Comparison of ENCODE assay signal across 26 mouse cellular contexts in the genomic region with DNA sequence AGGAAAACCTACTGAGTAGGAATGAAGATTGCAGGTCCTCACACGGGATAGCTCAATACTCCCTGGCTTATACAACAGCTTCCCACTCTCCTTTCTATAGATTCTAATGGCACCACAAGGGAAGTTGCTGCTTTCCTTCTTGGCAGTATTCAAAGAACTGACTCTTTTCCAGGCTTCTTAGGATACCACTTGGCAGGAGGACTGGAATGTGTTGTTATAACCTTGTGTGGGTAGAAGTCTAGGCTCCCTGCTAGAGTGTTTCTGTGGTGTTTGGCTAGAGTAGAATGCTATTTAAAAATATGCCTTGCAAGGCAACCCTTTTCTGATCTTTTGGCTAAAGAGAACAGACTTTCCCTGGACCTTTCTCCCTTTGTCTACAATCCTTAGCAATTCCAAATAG. TPM values are rescaled to one million over a fixed set of nuclear protein-coding genes. Genes with fewer than 3 reads are reported as not detected.
A peak's percentile ranks its signal among the peaks of the same experiment; 100 is the strongest.
DNase-seq lines count a peak whose midpoint lies in the region; ATAC-seq and TF ChIP-seq lines count a peak whose summit lies in the region.
"Had no signal": no experiment of that assay in that cellular context is flagged by ENCODE, and none has a peak within 500 bp of the region (broad histone marks: within the 10 kb centered on the region; RNA-seq: fewer than 3 reads in every experiment).

No protein-coding gene starts in this region.

- H3K9ac ChIP-seq in embryonic facial prominence, embryonic 14.5 days (ENCODE audit: low read depth, low read length), result no peak overlapping the region
- H3K9ac ChIP-seq in hindbrain, postnatal 0 days (replicated peaks; ENCODE audit: low read length), result no peak overlapping the region
- H3K9ac ChIP-seq in hindbrain, embryonic 11.5 days (ENCODE audit: low read depth, low read length), result no peak overlapping the region
- H3K9ac ChIP-seq in lung, embryonic 16.5 days (ENCODE audit: low read length), result no peak overlapping the region
- H3K9ac ChIP-seq in lung, postnatal 0 days (replicated peaks; ENCODE audit: low read depth), result no peak overlapping the region
- H3K9ac ChIP-seq: heart, embryonic 15.5 days; hindbrain, embryonic 13.5 days; intestine, embryonic 15.5 days; limb, embryonic 13.5 days; midbrain, embryonic 12.5 days; neural tube, embryonic 13.5 days had no signal

- H3K4me2 ChIP-seq in embryonic facial prominence, embryonic 14.5 days (ENCODE audit: low read depth, low read length), result no peak overlapping the region
- no peak overlapping the region for H3K4me2 ChIP-seq in hindbrain, postnatal 0 days (ENCODE audit: low read depth, low read length)
- H3K4me2 ChIP-seq in hindbrain, embryonic 11.5 days (replicated peaks; ENCODE audit: low read depth, low read length), result no peak overlapping the region
- H3K4me2 ChIP-seq in lung, embryonic 16.5 days (ENCODE audit: low read depth, low read length), result no peak overlapping the region
- no peak overlapping the region for H3K4me2 ChIP-seq in lung, postnatal 0 days (replicated peaks; ENCODE audit: low read depth, low read length)
- H3K4me2 ChIP-seq: heart, embryonic 15.5 days; hindbrain, embryonic 13.5 days; intestine, embryonic 15.5 days; limb, embryonic 13.5 days; liver, embryonic 11.5 days; midbrain, embryonic 12.5 days; neural tube, embryonic 13.5 days had no signal

- no peak for TF ChIP-seq EP300 in lung, postnatal 0 days (IDR thresholded peaks at IDR 0.05)

- peak; percentile 7 for DNase-seq in embryonic facial prominence, embryonic 14.5 days (ENCODE audit: low spot score)
- DNase-seq in embryonic facial prominence, embryonic 10.5 days (ENCODE audit: low spot score), result no peak
- peak; percentile 20 for DNase-seq in hindbrain, postnatal 0 days (ENCODE audit: low spot score)
- DNase-seq in hindbrain, embryonic 11.5 days (ENCODE audit: low spot score), result no peak
- DNase-seq in lung, postnatal 0 days (ENCODE audit: low spot score), result no peak
- DNase-seq in brain, adult 2 months (ENCODE audit: low read depth, low spot score), result peak; percentile 13
- DNase-seq: adrenal gland, postnatal 25 days; cerebellum, adult 2 months; cerebellum, postnatal 14 days; gastrocnemius, postnatal 25 days; heart, adult 11 months; kidney, postnatal 25 days; lung, postnatal 36 days; spleen, adult 18-20 months; thymus, postnatal 25 days had no signal

- H3K9me3 ChIP-seq in embryonic facial prominence, embryonic 14.5 days (ENCODE audit: control insufficient read depth, low read length), result no peaks in the 10 kb centered on the region
- no peaks in the 10 kb centered on the region for H3K9me3 ChIP-seq in embryonic facial prominence, embryonic 10.5 days
- H3K9me3 ChIP-seq in hindbrain, postnatal 0 days (ENCODE audit: low read length), result no peaks in the 10 kb centered on the region
- H3K9me3 ChIP-seq in hindbrain, embryonic 11.5 days (ENCODE audit: control insufficient read depth, low read length), result no peaks in the 10 kb centered on the region
- no peaks in the 10 kb centered on the region for H3K9me3 ChIP-seq in lung, embryonic 16.5 days (ENCODE audit: control insufficient read depth, low read length)
- no peaks in the 10 kb centered on the region for H3K9me3 ChIP-seq in lung, postnatal 0 days (ENCODE audit: low read length)
- H3K9me3 ChIP-seq: G1E; heart, embryonic 10.5 days; heart, embryonic 15.5 days; hindbrain, embryonic 13.5 days; intestine, embryonic 15.5 days; limb, embryonic 13.5 days; midbrain, embryonic 12.5 days; neural tube, embryonic 13.5 days had no signal

- no peak for ATAC-seq in embryonic facial prominence, embryonic 14.5 days (ENCODE audit: low read depth)
- ATAC-seq in hindbrain, postnatal 0 days, result no peak
- ATAC-seq in hindbrain, embryonic 11.5 days (ENCODE audit: low FRiP score), result no peak
- ATAC-seq in lung, embryonic 16.5 days (ENCODE audit: low read depth), result peak; percentile 64
- no peak for ATAC-seq in lung, postnatal 0 days
- ATAC-seq in inflammation-experienced regulatory T-cells, adult 6 months, result no peak
- ATAC-seq: intestine, embryonic 15.5 days had no signal

- H3K36me3 ChIP-seq in embryonic facial prominence, embryonic 14.5 days (ENCODE audit: control insufficient read depth, insufficient read depth, low read length), result no peaks in the 10 kb centered on the region
- H3K36me3 ChIP-seq in embryonic facial prominence, embryonic 10.5 days (replicated peaks), result no peaks in the 10 kb centered on the region
- H3K36me3 ChIP-seq in hindbrain, postnatal 0 days (ENCODE audit: insufficient read depth, low read length), result no peaks in the 10 kb centered on the region
- H3K36me3 ChIP-seq in hindbrain, embryonic 11.5 days (ENCODE audit: control insufficient read depth, insufficient read depth, low read length), result no peaks in the 10 kb centered on the region
- no peaks in the 10 kb centered on the region for H3K36me3 ChIP-seq in lung, embryonic 16.5 days (ENCODE audit: control insufficient read depth, insufficient read depth, low read length)
- H3K36me3 ChIP-seq in lung, postnatal 0 days (ENCODE audit: insufficient read depth, low read length), result no peaks in the 10 kb centered on the region
- H3K36me3 ChIP-seq: G1E; heart, embryonic 10.5 days; heart, embryonic 15.5 days; hindbrain, embryonic 13.5 days; intestine, embryonic 15.5 days; limb, embryonic 13.5 days; midbrain, embryonic 12.5 days; neural tube, embryonic 13.5 days had no signal

- H3K27me3 ChIP-seq in embryonic facial prominence, embryonic 14.5 days (replicated peaks; ENCODE audit: control insufficient read depth, insufficient read depth, low read length), result no peaks in the 10 kb centered on the region
- no peaks in the 10 kb centered on the region for H3K27me3 ChIP-seq in embryonic facial prominence, embryonic 10.5 days (replicated peaks; ENCODE audit: low read depth, poor library complexity, severe bottlenecking)
- no peaks in the 10 kb centered on the region for H3K27me3 ChIP-seq in hindbrain, postnatal 0 days (ENCODE audit: insufficient read depth, low read length)
- H3K27me3 ChIP-seq in hindbrain, embryonic 11.5 days (ENCODE audit: control insufficient read depth, insufficient read depth, low read length), result no peaks in the 10 kb centered on the region
- H3K27me3 ChIP-seq in lung, embryonic 16.5 days (ENCODE audit: control insufficient read depth, insufficient read depth, low read depth, low read length), result no peaks in the 10 kb centered on the region
- no peaks in the 10 kb centered on the region for H3K27me3 ChIP-seq in lung, postnatal 0 days (replicated peaks; ENCODE audit: insufficient read depth, low read length)
- H3K27me3 ChIP-seq: heart, embryonic 15.5 days; hindbrain, embryonic 13.5 days; intestine, embryonic 15.5 days; limb, embryonic 13.5 days; midbrain, embryonic 12.5 days; neural tube, embryonic 13.5 days had no signal

- no peak for TF ChIP-seq CTCF in hindbrain, postnatal 0 days (IDR thresholded peaks at IDR 0.05; ENCODE audit: low read depth)
- no peak for TF ChIP-seq CTCF in lung, postnatal 0 days (IDR thresholded peaks at IDR 0.05)

- H3K4me1 ChIP-seq in embryonic facial prominence, embryonic 14.5 days (ENCODE audit: control insufficient read depth, insufficient read depth, low read length), result no peaks in the 10 kb centered on the region
- no peaks in the 10 kb centered on the region for H3K4me1 ChIP-seq in embryonic facial prominence, embryonic 10.5 days
- H3K4me1 ChIP-seq in hindbrain, postnatal 0 days (ENCODE audit: insufficient read depth, low read length), result no peaks in the 10 kb centered on the region
- H3K4me1 ChIP-seq in hindbrain, embryonic 11.5 days (replicated peaks; ENCODE audit: control insufficient read depth, insufficient read depth, low read length), result no peaks in the 10 kb centered on the region
- H3K4me1 ChIP-seq in lung, embryonic 16.5 days (replicated peaks; ENCODE audit: control insufficient read depth, insufficient read depth, low read length), result no peaks in the 10 kb centered on the region
- no peaks in the 10 kb centered on the region for H3K4me1 ChIP-seq in lung, postnatal 0 days (ENCODE audit: insufficient read depth, low read depth, low read length)
- H3K4me1 ChIP-seq: heart, embryonic 10.5 days; heart, embryonic 15.5 days; hindbrain, embryonic 13.5 days; intestine, embryonic 15.5 days; limb, embryonic 13.5 days; midbrain, embryonic 12.5 days; neural tube, embryonic 13.5 days had no signal

- 59% methylated on average over 1 of the region's 1 CpGs for WGBS in embryonic facial prominence, embryonic 14.5 days
- WGBS in embryonic facial prominence, embryonic 10.5 days, result 77% methylated on average over 1 of the region's 1 CpGs
- 48% methylated on average over 1 of the region's 1 CpGs for WGBS in hindbrain, postnatal 0 days
- WGBS in hindbrain, embryonic 11.5 days, result 60% methylated on average over 1 of the region's 1 CpGs
- WGBS in lung, embryonic 16.5 days, result 44% methylated on average over 1 of the region's 1 CpGs
- WGBS in lung, postnatal 0 days, result 38% methylated on average over 1 of the region's 1 CpGs

- no peak overlapping the region for H3K27ac ChIP-seq in embryonic facial prominence, embryonic 14.5 days (replicated peaks; ENCODE audit: low read depth, low read length)
- H3K27ac ChIP-seq in embryonic facial prominence, embryonic 10.5 days (replicated peaks), result no peak overlapping the region
- no peak overlapping the region for H3K27ac ChIP-seq in hindbrain, postnatal 0 days
- H3K27ac ChIP-seq in hindbrain, embryonic 11.5 days (ENCODE audit: low read depth, low read length), result no peak overlapping the region
- no peak overlapping the region for H3K27ac ChIP-seq in lung, embryonic 16.5 days (ENCODE audit: low read length)
- no peak overlapping the region for H3K27ac ChIP-seq in lung, postnatal 0 days (ENCODE audit: low read length)
- H3K27ac ChIP-seq: heart, embryonic 10.5 days; heart, embryonic 15.5 days; hindbrain, embryonic 13.5 days; intestine, embryonic 15.5 days; limb, embryonic 13.5 days; midbrain, embryonic 12.5 days; neural tube, embryonic 13.5 days had no signal

- no peak overlapping the region for H3K4me3 ChIP-seq in embryonic facial prominence, embryonic 14.5 days (ENCODE audit: low read depth, low read length)
- no peak overlapping the region for H3K4me3 ChIP-seq in embryonic facial prominence, embryonic 10.5 days
- no peak overlapping the region for H3K4me3 ChIP-seq in hindbrain, postnatal 0 days (ENCODE audit: low read length)
- H3K4me3 ChIP-seq in hindbrain, embryonic 11.5 days (ENCODE audit: low read depth, low read length), result no peak overlapping the region
- H3K4me3 ChIP-seq in lung, embryonic 16.5 days (ENCODE audit: low read length), result no peak overlapping the region
- no peak overlapping the region for H3K4me3 ChIP-seq in lung, postnatal 0 days (ENCODE audit: low read depth, low read length)
- H3K4me3 ChIP-seq: heart, embryonic 10.5 days; heart, embryonic 15.5 days; hindbrain, embryonic 13.5 days; intestine, embryonic 15.5 days; limb, embryonic 13.5 days; midbrain, embryonic 12.5 days; neural tube, embryonic 13.5 days had no signal

RNA-seq across cellular contexts. Expression of a gene that starts 31.6 kb away (rescaled TPM):
- 2.9 and 3.2 TPM in 2 replicates for polyA plus RNA-seq in embryonic facial prominence, embryonic 14.5 days (2014; fragmentation: Nextera tagmentation; extraction: Ambion mirVana)
- 2.7 and 2.9 TPM in 2 replicates for polyA plus RNA-seq in embryonic facial prominence, embryonic 10.5 days (2016; fragmentation: Nextera tagmentation; extraction: Ambion mirVana)
- total RNA-seq in hindbrain, postnatal 0 days (2014; rRNA removed), result 5.9 and 7.3 TPM in 2 replicates
- polyA plus RNA-seq in hindbrain, postnatal 0 days (2015; fragmentation: Nextera tagmentation; extraction: Ambion mirVana), result 4.8 and 5.1 TPM in 2 replicates
- polyA plus RNA-seq in hindbrain, embryonic 11.5 days (2014; fragmentation: Nextera tagmentation; extraction: Ambion mirVana), result 5.0 and 5.9 TPM in 2 replicates
- polyA plus RNA-seq in lung, embryonic 16.5 days (2015; fragmentation: Nextera tagmentation; extraction: Ambion mirVana), result 2.9 TPM in 2 replicates
- polyA plus RNA-seq in lung, postnatal 0 days (2015; fragmentation: Nextera tagmentation; extraction: Ambion mirVana), result 1.6 and 1.7 TPM in 2 replicates
- polyA plus RNA-seq in inflammation-experienced regulatory T-cells, adult 6 months (2017; shearing (Covaris generic)), result 1 to 10 TPM in 1 of 3 experiments, under 1 TPM in 2; 0.58 to 1.3 (median 0.79) TPM

Comparison
In these comparisons a context has a peak if more than half of its experiments do, and no peak if none do; other contexts are left out.
1. DNase-seq: peak in embryonic facial prominence, embryonic 14.5 days (single experiment), hindbrain, postnatal 0 days (single experiment) and brain, adult 2 months (single experiment); none in embryonic facial prominence, embryonic 10.5 days (single experiment), hindbrain, embryonic 11.5 days (single experiment) and lung, postnatal 0 days (single experiment).